Mouse (Mus musculus) activated CD4-positive, CD25-positive, alpha-beta regulatory T cell, adult 4 months (primary cell): Measurements from ENCODE around the gene Frmd5. TPM values are rescaled to one million over a fixed set of nuclear protein-coding genes. Genes with fewer than 3 reads are reported as not detected.
"Not testable (repeated sequence)": the region's sequence is repeated elsewhere in the genome, so short reads cannot be mapped to it uniquely, and the experiment has no call there.

Experiments
- ATAC-seq: one replicate; pipeline ENCODE4 v1.8.0; 2017
- polyA plus RNA-seq, 2 experiments: library from polyadenylated mRNA; unstranded; fragments of 100-300 nt; shearing (Covaris generic); gene quantifications; one replicate each; pipeline ENCODE4 v1.2.1; 2017

The Frmd5 gene
- under 1 TPM; 0.22 to 0.60 TPM for polyA plus RNA-seq

DNA sequence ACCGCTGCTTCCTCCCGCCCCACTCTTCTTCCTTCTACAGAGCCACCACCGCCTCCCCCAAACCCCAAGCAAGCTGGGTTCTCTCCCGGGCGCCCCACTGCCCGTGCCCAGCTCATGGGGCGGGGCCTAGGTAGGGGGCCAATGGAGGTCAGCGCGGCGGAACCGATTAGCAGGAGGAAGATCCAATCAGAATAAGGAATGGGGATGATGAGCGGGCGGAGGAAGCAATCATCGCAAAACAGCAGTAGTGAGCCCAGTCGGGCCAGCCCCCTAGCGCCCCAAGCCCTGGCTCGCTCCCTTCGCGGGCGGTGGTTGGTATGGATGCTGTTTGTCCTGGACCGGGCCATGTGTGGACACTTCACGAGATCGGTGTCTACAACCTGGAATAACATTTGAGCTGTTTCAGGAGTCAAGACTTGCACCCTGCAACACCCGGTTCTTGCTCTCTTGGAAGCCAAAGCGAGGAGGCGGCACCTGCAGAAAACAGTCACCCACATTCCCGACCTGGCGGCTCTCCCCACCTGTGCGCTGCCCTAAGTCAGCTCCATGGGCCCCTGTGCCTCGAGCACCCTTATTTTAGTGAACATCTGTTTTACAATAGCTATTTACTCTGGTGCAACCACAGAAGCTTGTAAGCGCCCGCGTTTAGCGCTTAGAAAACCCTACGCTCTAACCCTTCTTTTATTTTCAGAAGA lies at the start of gene Frmd5:
Frmd5 (minus strand) TSS at position 129 of the 695 bp plus-strand sequence.
- ATAC-seq: peak; percentile 100

DNA sequence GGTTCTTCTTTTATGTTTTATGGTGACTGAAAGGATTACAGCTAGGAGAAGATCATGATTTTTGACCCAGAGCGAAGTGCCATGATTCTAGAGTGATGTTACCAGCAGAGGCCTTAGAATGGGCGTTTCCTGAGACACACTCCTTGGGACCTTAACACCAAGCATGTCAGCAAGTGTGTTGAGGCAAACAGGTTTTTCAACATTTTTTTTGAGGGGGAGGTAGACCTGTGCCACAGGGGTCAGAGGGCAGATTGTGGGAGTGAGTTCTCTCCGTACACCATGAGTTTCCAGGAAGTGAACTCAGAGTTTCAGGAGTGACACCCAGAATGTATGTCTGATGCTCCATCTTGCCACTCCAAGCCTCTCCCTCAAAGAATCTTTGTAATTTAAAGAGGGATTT lies 47.1 kb upstream of the Frmd5 start:
- ATAC-seq: no peak

DNA sequence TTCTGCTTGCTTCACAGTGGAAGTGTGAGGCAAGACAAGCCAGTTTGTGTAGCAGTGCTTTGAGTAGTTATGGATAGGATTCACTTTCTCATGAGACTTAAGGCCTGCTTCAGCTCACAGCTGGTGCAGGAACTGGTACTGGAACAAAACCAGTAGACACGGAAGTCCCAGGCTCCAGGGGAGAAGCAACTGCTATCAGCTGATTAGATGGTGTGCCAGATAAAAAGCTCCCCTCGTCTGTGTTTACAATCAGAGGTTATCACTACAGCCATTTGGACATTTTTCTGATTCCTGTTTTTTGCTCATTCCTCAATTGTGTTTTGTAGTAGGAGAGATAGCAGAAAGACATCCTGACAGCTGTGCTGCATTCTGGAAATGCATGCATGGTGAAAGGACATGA lies 45.2 kb upstream of the Frmd5 start:
- ATAC-seq: no peak

DNA sequence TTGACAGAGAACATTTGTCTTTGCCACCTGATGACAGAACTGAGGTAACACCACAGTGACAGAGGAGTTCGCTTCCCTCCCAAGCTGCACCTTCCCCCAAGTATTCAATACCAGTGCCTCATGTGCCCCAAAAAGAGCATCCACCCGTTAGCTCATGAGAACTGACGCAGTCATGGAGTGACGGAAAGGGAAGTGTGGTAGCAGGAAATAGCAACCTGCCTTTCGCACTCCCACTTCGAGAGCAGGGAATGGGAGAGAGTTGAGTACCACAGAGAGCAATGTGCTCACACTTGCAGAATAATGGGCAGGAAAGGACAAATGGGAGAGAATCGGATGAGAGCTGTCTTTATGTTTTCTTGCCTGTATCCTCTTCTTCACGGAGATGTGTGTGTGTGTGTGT lies 39.2 kb upstream of the Frmd5 start:
- ATAC-seq: no peak

DNA sequence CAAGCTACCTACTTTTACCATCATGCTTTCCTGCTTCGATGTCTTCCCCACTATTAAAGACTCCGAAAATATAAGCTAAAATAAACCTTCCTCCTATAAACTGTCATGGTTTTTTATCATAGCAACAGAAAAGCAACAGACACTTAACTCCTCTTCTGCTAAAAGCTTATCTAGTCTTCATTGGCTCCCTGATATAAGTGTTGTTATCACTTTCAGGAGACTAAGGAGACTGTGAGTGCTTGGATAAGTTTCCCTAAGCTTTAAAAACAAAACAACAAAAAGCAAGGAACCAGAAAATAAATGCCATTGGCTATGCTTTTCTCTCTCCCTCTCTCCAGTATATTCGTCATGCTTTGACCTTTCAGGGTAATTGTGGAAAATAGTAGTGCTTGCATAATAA lies 35.4 kb upstream of the Frmd5 start:
- no peak for ATAC-seq

DNA sequence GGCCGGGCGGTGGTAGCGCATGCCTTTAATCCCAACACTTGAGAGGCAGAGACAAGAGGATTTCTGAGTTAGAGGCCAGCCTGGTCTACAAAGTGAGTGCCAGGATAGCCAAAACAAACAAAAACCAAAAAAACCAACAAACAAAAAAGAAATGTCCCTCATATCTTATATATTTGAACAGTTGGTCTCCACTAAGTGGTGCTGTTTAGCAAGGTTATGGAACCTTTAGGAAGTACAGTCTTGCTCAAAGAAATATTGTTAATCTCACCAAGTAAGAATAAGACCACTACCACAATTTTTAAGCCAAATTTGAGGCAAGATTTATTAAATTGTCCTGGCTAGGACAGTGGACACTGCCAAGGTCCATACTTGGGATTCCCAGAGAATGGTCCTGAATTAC lies 34.6 kb upstream of the Frmd5 start:
- no peak for ATAC-seq

DNA sequence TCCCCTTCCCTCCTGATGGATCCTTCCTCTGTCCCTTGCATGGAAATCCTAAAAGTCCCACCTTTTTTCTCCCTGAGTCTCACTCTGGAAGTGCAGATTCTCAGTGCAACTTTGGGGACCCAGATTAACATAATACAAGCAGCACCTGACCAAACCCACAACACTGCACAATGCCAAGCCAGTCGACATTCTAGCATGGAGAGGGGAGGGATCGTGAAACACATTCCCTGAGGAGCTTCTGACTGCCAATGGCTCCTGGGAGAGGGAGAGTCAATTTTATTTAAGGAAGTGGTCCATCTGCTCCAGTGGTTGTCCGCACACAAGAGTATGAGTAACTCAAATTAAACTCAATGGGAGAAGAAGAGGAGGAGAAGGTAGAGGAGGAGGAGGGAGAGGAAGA lies 28.0 kb upstream of the Frmd5 start:
- ATAC-seq: no peak

DNA sequence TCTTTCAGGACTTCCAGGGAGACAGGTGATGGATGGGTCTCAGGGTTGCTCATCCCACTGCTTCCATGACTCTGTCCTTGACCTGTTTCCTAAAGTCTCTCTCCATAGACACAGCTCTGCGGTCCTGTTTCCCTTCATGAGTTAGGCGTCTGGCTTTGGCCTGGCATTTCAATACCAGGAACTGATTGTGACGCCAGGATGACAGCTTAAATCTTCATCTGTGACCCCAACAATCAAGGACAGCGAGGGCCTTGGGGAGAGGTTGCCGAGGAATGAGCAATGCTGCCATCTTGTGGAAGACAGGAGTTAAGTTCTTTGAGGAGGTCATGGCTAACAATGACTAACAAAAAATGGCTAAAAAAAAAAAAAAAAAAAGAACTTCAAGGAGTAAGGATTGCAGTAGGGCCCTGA lies 25.6 kb upstream of the Frmd5 start:
- no peak for ATAC-seq

DNA sequence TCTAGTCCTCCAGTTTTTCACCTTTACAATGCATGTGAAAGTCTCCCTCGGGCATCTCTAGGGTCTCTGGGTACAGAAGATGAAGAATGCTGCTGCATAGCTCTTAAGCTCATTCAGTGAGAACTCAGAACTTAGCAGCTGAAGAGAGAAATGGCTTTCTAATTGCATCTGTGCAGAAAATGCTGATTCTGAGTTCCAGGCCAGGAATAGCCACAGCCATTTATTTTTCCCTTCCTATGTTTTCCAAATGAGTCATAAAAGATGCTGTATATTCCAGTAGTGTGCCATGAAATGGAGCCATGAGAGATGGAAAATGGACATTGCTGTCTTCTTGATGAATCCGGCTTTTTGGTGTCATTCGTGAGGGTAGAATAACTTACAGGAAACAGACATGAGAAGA lies 21.5 kb upstream of the Frmd5 start:
- no peak for ATAC-seq

DNA sequence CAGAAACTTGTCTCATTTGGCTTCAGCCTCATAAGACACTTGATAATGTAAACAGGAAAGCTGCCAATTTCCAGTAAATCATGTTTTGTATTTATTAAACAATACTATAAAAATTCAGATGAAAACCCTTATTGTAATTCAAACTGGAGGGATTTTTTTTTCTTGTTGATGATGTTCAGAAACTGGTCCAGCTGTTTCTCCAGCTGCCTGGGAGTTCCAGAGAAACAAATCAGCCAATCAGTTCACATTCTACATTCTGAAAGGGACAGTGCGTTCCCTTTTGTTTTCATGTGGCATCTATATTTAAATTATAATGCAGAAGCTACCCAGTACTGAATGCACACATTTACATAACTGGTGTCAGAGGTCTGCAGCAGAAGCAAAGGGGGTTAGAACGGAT lies 19.3 kb upstream of the Frmd5 start:
- ATAC-seq: no peak

DNA sequence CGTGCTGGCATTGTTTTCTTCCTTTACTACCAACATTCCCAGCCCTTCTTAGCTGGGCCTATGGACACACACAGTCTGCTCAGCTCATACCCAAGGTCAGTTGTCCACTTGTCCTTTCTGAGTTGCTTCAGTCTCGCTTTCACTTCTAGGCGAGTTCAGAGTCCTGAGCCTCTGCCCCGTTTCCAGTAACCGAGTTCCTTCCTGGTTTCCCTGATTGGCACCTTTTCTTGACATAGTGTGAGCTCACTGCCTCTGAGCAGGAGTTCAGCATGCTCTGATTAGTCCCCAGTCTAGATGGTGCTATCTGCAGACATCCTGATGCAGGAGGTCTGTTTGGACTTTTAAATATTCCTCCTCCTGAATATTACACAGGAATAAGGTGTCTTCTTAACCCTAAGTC lies 17.8 kb upstream of the Frmd5 start:
- ATAC-seq: no peak

DNA sequence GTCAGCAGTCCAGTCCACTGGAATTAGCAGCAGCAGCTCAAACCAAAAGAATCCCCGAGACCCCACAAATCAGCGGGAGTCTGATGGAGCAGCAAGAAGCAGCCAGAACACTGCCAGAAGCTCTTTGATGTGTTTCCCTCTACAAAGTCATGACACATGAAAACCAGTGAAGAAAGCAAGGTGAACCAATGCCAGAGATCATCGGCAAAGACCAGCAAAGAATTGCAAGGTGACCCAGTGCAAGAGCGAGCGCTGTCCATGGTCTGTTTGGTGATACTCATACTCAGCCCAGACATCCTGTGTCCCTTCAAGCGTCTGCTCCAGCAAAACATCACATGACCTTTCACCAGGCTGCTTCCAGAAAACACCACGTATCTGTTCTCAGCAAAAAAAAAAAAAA lies 14.9 kb upstream of the Frmd5 start:
- no peak for ATAC-seq

DNA sequence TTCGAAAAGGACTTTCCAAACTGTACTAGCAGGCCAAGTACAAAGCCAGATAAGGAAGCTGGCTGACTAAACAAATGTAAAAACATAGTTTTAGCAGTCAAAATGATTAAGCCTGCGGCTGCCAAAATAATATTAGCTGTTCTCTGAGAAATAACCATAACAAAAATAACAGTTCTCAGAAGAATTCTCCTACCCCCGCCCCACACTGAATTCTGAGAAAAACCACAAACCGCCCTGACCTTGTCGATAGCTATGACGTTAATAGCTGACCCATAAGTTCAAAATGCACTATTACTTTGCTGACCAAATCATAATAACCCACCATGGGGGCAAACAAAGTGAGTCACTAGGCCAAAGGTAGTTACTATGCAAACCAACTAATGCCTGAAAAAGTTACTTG lies 4.0 kb upstream of the Frmd5 start:
- not testable (repeated sequence) for ATAC-seq

DNA sequence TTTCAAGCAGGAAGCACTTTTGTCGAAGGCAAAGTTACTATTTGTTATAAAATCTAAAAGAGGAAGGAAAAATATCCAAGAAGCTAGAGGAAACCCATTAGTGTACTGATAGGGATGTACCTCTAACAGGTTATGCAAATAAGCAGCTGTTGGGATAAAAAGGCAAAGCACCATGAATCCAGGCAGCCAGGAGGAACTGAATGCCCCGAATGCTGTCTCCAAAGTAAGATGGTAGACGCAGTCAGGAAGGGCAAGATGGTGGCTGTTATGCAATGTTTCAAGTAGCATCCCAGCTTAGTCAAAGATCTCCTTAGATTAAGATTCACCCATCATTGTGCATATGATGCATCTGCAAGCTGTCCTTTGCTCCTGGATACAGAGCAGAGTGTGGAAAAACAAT lies 2.2 kb upstream of the Frmd5 start:
- ATAC-seq: no peak

DNA sequence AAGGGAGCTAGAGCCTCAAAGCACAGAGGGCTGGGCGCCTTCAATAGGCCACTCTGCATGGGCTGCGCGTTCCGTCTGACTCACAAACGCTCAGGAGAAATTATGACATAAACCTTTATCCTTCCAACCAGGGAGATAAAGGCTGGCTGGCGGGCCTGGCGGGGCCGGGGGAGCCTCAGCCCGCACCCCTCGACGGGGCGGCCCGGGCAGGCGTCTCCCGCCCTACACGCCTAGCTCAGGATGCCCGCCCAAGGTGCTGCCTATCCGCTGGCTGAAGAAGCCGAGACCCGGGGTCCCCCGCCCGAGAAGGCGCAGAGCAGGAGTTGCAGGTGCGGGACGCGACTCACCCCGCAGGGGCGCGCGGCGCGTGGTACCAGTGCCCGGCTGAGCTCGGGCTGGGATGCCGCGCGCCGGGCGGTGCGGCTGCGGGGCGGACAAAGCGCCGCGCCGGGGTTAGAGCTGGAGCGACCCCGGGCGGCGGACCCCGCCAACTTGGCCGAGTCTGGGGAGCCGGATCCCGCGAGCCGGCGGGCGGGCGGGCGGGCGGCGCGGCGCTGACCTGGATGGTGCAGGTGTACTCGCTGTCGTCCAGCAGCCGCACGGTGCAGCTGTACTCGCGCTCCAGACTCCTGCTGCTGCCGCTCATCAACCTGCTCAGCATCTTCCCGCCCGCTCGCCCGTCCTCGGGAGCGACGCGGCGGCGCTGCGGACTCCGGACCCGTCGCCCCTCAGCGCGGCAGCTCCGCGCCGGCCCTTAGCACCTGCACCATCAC lies 530 bp downstream of the Frmd5 start:
- no peak for ATAC-seq

DNA sequence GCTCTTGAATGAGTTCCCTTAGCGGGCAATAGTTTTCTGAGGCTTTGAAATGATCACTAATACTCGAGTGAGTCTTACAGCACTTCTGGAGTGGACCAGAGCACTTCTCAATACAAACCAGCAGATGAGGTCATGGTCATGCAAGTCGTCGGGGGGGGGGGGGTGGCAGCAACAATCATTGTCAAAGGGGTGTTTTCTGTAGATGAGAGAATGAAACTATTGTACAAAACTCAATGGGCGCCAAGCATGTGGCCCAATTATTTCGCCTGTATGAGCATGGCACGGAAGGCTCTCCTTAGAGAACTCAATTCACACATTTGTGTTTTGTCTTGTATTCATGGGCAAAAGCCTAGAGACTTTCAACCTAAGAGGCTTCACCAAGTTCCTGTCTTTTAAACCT lies 7.8 kb downstream of the Frmd5 start:
- no peak for ATAC-seq

DNA sequence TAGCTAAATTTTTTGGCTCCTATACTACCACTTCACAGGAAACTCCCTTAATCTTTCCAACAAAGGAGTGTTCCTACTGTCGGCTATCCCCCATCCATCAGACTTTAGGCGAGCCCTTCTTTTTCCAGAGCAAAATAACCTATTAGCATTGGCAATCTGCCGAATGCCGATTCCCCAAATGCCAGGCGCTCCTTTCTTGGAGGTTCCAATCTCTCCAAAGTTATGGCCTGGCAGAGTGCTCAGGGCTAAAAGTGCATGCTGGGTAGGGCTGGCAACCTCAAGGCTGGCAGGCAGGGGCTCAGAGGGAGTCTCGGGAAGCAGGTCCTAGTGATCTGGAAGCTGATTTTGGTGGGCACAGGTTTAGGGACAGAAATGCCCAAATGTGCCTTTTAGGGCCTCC lies 10.9 kb downstream of the Frmd5 start:
- no peak for ATAC-seq

DNA sequence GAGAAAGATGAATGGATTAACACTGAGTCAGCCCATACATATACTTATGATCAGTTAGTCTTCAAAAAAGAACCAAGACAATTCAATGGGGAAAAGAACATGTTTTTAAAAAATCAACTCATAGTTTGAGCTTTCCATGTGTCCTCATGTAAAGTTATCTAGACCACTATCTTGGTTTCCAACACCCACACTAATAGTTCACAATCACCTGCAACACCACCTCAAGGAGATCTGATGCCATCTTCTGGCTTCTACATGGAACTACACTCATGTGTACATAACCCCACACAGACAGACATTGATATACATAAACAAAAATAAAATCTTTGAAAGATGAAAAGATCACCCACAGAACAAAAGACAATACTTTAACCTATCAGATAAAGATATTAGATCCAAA lies 17.1 kb downstream of the Frmd5 start:
- no peak for ATAC-seq

DNA sequence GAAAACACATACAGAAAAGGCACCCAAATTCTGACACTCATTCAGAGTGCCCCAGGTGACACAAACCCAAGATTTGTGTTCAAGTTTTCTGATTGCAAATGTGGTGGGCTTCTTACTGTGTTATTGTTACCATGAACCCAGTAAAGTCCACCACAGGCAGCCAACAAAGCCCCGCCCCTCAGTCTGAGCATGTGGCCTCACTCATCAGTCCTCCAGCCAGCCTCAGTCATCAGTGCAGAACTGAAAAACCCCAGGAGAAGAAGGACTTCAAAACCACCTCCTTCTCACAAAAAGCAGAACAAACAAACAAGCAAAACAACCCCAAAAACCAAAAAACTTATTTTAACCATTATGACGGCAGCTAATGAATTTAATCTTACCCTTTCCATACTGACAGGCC lies 18.5 kb downstream of the Frmd5 start:
- no peak for ATAC-seq

DNA sequence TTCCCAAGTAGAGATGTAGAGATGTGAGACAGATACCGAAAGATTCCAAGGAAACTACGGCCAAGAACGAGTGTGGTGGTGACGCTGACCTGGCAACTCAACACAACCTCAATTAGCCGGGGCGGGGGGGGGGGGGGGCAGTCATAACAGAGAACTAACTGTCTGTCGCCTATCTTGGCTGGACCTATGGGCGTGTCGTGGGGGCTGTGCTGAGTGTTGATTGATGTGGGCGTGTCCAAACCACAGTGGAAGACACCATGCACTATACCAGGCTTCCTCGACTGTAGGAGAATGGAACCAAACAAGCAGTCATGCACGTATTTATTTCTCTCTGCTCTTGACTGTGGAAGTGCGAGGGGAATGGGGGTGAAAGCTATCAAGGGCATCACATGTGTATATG lies 19.1 kb downstream of the Frmd5 start:
- peak; percentile 58 for ATAC-seq

DNA sequence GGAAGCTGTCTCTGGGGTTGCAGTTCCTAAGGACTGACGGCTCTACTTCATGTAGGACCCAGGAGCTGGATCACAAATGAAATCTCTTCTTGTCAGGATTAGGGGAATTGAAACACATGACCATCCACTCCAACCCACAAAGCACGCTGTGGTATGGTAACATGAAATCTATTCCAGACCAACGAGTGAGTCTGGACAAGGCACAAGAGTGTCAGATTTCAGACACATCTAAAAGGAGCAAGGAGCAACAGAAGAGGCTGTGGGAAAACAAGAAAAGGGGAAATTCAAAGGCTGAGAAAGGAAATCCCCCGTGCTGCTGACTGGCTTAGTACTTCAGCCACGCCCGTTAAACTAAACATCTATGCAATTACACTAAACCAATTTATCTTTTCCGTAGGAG lies 19.6 kb downstream of the Frmd5 start:
- ATAC-seq: peak; percentile 50

DNA sequence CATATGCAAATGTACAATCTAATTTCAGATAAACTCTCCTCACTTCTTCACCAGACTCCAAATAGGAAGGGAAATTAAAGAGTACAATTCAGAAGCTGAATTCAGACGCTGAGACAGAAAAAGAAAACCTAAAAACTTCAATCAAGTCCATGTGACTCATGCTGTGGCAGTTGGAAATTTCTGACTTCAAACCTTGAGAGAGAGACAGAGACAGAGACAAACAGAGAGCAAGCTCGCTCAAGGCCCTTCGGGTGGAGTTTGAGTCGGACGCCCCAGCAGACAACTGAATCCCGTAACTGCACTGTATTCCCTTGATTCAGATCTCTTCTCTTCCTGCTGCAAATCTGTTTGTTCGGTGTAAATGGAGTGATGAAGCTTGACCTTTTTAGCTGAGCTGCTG lies 30.7 kb downstream of the Frmd5 start:
- no peak for ATAC-seq

DNA sequence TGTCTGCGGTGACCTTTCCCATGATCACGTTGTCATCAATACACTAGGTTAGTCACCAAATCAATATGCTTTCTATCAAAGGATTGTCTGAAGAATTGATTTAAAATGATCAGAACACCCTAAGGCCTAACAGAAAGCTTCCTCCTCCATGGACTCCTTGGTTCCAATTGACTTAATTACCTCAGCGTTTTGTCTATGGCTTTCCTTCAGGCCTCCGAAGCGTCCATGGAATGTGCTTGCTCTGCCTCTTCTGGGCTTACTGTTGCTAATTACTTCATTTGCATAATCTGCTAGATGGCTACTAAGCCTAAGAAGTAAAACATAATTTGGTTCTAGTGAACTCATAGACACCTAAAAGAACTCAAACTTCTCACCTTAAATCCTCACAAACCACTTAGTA lies 42.0 kb downstream of the Frmd5 start:
- no peak for ATAC-seq

DNA sequence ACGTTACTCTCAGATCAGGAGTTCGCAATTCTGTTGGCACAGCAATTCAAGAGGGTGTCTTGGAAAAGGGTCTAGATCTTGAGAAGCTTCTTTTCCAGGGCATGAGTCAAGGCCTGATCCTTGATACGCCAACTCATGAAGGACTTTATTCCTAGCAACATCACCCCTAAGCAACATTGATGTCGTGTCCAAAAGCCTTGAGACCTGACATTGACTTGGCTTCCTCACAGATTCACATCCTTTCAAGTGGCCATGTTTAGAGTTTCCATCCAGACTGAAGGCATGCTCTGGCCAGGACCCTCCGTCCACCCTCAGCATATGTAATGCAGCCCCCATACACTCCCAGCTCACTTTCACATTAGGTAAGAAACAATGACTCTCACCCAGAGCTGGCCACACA lies 45.0 kb downstream of the Frmd5 start:
- no peak for ATAC-seq
